Mouse (Mus musculus) stomach, postnatal 0 days (tissue): ENCODE measurements around the gene Ptprf.

Experiments
- CTCF ChIP-seq: IDR thresholded peaks from 2 replicates; pipeline ENCODE4 v1.5.1; 2016; ENCODE audit warnings: antibody characterized with exemption, low read depth, mild to moderate bottlenecking, moderate library complexity
- EP300 ChIP-seq: optimal IDR thresholded peaks from 2 replicates; pipeline ENCODE3; 2016; ENCODE audit warnings: antibody characterized with exemption

- TF ChIP-seq CTCF, result no peak
- no peak for TF ChIP-seq EP300
Observed at GRCm38 (mm10) chr4:118265557-118265956, 25.6 kb downstream of the Ptprf start.
